Mouse (Mus musculus) frontal cortex, postnatal 25 days (tissue): ENCODE data around the gene Ripk1.
"Not testable (repeated sequence)": the region's sequence is repeated elsewhere in the genome, so short reads cannot be mapped to it uniquely, and the experiment has no call there.

Source experiments
- DNase-seq, 2 experiments: peaks; one replicate each; pipeline ENCODE4 v3.0.0; 2022; ENCODE audit warnings: low spot score in 2 of 2

The Ripk1 gene

DNA sequence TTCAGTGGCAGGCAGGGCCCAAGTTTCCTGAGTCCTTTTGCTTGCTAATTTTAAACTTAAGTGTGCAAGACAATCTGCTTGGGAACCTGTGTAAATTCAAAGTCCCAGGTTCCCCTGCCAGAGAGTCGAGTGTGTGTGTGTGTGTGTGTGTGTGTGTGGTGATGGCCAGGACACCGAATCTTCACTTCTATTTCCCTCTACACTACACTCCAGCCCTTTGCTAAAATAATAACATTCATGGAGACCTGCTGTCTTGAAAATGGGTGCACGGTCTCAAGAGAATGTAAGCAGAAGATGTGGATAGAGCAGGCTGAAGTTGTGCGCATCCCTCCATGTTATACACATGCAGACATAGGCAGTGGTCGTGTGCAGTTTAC lies 35.9 kb downstream of the Ripk1 start:
- DNase-seq = no peak

DNA sequence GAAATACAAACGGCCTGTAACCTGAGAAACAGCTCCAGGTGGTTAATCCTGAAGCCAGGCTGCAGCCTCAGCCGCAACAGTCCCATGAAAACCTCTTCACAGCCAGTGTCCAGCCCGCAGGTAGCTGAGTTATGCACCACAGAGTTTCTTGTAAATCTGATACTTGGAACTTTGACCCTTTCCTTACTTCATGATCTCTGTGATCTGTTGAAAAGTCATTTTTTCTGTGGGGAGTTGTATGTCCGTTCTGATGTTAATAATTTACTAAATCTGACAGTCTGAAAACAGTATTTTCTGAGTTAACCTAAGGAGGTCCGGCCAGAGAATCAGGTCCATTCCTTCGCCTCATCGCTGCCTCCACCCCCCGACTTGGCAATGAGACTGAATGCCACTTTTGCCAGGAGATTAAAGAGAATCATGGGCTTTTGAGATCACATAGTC lies 36.8 kb downstream of the Ripk1 start:
- DNase-seq = no peak

DNA sequence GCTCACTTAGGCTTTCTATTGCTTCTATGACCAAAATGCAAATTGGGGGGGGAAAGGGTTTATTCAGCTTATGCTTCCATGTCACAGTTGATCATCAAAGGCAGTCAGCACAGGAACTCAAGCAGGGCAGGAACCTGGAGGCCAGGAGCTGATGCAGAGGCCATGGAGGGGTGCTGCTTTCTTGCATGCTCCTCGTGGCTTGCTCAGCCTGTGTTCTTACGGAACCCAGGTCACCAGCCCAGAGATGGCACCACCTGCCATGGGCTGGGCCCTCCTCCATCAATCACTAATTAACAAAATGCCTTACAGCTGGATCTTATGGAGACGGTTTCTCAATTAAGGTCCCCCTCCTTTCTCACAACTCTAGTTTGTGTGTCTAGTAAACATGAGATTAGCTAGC lies 37.9 kb downstream of the Ripk1 start:
- DNase-seq = no peak

DNA sequence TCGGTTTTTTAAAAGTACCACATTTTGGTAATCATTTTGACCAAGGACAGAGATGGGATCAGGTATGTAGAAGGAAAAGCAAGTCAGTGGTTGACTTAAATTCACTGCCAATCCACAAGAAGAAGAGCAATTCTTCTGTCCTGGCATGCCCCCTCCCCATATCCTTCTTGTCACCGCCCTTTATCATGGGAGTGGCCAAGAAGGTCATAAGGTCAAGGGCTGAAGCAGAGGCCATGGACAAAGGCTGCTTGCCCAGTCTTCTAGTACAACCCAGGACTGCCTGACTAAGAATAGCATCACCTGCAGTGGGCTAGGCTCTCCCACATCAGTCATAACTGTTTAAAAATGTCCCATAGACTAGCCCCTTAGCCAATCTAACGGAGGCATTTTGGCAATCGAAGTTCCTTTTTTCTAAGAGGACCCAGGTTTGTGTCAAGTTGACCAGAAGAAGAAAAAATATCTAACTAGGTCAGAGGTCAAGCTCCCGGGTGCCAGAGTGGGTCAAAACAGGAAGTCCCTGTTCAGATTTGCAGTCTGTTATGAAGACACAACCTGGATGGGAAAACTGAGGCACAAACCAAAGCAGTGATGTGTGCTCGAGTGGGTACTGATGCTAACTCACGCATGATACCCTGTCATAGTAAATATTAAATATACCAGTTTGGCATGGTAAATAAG lies 41.7 kb downstream of the Ripk1 start:
- no peak for DNase-seq

DNA sequence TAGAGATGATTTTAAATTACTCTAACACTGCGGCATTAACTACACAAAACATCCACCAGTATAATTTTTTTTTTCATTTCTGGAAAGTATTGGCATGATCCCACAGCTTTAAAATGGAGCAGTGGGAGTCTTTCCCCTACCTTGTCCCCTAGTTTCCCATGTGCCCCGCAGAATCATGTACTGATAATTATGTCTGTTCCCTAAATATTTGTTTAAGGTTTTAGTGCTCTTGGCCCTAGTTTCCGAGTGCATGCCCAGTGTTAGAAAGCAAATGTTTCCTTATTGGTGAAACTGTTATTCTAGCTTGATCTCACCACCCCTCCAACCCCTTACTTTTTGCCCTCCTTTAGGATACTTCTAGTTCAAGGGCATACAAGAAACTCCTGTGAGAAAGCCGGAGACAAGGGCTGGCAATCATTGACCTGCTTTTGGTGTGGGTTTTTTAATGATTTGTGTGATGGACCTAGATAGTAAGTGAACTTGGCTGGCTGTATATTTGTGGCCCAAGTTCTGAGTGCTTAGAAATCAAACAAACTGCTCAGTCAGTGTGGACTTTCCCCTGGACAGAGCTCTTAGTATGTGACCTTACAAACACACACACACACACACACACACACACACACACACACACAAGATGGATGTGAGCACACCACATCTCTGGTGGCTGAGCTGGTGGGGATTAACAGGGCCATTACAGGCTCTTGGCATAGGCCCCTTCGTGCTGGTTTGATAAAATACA lies 43.5 kb downstream of the Ripk1 start:
- DNase-seq = no peak

DNA sequence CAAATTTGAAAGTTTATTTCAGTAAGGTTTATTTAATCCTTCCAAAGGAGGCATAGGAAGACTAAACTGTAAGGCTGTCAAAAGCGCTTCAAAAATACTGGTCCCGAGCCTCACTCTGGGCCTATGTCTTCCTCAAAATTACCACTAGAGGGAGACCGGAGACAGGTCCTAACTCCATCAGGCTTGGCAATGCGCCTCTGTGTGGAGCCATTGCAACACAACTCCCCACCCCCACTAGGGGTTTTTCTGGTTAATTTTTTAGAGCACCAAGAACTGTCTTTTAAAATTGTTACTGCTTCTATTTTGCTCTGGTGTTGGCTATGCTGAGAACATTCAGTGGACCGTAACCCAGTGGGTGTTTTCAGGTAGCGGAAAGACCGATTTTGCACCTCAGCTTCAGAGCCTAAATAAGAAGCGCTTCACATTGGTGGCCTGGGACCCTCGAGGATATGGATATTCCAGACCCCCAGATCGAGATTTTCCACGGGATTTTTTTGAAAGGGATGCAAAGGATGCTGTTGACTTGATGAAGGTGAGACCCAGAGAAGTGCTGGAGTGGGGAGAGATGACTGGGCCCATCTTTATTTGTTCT lies 44.4 kb downstream of the Ripk1 start:
- peak; percentile 45 to 46 for DNase-seq

DNA sequence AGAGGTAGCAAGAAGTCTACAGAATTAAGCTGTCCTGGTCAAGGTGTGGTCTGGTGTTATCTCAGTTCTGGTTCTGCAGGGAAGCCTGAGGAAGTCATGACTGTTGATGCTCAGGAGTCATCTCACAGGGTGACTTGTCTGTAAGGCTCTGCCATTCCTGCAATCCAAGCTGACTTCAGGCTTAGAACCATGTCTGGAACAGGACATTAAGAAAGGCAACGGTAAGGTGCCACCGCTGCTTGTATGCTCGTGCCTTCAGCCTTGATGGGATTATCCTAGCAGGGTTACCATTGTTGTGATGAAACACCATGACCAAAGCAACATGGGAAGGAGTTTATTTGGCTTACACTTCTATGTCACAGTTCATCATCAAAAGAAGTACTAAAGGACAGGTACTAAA lies 45.4 kb downstream of the Ripk1 start:
- no peak for DNase-seq

DNA sequence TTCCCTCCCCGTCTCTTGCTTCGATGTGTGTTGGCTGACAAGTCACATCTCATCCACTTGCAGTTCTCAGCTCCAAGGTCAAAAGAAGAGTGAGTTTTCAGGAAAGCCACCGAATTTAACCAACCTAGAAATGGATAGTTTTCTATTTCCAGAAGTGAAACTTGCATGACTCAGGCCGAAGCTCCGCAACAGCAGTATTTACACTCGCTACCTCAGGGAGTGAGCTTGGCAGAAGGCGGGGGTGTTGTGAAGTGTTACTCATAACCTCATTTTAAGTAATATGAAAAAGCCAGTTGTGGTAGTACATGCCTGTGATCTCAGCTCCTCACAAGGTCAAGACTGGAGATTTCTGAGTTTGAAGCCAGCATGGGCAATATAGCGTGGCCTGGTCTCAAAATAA lies 48.3 kb downstream of the Ripk1 start:
- no peak for DNase-seq

DNA sequence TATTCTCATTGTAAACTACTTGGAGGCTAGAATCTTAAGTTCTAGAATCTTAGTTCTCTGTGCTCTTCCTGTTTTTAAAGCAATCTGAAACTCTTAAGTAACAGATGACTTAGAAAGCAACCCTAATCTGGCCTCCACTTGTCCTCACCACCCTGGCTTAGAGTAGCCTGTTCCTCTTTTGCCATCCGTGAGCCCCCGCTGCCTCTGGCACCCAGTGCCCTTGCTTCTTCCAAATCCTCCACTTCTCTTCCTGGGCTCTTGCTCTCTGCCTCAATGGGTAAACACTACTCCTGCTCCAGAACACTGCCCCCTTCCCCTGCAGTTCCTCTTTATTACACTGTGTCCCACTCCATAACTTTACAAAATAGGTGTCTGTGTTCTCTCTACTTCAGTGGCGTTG lies 49.5 kb downstream of the Ripk1 start:
- no peak for DNase-seq

DNA sequence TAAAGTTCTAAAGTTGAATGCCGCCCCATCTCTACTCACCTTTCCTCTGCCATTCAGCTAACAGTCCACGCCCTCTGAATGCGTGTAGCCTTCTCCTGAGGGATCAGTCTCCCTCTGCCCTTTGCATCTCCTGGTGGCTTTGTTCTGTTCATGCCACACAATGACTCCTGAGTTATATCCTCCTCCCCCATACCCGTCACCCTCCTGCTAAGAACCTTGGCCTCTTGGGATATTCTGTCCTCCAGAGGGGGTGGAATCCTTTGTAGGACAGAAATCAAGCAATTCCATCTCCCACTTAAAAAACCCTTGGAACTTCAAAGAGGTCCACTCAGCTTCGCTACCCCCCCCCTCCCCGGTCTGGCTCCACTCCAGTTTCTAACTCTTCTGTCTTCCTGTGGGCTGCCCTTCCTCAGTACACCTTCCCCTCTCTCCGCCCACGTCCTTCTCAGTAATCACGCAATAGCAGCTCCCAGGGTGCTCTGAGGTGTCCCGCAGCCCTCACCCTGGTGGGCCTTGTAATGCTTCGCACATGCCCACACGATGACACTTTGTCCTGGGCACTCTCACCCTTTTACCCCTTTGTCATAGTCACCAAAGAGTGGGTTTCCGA lies 51.6 kb downstream of the Ripk1 start:
- no peak for DNase-seq

DNA sequence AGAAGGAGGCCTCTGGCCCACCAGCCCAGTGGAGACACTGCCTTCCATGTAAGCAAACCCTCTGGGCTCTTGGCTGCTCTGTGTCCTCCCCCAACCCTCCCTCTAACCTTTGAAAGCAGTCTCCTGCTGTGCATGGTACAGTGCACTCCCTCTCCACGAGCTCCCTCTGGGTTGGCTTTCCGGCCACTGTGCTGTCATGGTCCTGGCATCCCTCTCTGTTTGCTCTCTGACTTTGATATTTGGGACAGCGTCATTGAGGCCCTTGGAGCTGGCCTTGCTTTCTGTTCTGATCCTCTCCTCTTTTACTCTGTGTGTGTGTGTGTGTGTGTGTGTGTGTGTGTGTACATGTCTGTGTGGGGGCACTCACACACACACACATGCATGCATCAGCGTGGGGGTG lies 52.2 kb downstream of the Ripk1 start:
- no peak for DNase-seq

DNA sequence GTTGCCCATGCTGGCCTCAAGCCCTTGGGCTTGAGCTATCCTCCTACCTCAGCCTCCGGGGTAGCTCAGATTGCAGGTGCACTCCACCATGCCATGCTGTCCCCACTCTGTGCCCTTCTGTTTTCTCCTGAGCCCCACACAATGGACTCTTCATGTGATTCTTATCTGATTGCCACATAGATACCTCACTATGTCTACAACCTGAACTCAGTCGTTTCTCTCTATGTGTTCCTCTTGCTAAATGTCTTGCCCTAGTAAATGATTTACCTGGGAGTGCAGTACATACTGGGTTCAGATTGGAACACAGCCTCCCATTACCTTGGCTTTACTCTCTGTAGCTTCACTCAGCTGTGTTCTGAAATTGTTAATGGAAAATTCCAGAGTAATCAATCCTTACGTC lies 52.8 kb downstream of the Ripk1 start:
- no peak for DNase-seq

DNA sequence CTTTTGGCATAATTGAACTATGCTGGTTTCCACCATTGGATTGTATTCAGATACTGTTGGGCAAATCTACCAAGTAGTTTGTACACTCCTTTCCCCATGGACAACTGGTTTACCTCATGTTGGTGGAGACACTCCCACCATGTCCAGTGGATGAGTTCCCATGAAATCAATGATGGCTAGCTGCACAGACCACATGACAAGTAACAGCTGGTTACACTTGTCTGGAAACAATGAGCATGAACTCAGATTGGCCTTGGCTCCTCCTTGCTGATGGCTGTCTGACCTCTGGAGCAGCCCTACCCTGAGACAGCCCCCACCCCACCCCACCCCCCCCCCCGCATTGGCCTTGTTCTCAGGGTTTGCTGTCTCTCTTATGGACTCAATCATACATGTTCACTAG lies 55.1 kb downstream of the Ripk1 start:
- DNase-seq = no peak

DNA sequence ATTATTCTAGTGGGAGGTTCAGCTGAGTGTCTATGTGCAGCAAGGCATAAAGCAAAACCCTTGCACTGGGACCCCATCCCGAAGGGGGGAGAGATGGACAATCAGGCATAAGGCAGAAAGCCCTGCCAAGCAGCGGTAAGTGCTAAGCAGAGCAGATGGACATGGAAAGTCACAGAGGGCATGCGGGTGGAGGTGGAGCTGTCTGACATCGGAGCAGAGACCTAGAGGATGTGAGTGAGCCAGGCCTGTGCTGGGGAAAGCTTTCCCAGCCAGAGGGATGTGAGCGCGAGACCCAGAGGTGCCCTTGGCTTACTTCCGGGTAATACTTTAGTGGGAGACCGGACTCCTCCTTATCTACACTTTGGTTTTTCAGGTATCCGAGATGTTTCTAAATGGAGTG lies 57.9 kb downstream of the Ripk1 start:
- DNase-seq = no peak

DNA sequence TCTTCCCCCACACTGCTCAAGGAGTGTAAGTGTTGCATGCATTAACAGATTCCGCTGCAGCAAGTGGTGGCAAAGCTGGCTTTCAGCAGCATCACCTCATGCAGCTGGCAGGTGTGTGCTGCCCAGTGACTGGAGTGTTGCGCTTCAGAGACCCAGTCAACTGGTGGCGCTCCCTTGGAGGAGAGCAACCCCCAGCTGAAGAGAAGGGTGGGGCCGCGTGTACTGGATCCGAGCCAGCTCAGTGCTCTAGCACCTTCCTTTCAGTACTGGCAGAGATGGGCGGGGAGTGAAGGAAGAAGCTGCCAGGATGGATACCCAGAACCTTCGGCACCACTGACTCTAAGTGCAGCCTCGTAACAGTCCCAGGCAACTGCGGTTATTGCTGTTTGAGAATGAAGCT lies 60.3 kb downstream of the Ripk1 start:
- DNase-seq = no peak

DNA sequence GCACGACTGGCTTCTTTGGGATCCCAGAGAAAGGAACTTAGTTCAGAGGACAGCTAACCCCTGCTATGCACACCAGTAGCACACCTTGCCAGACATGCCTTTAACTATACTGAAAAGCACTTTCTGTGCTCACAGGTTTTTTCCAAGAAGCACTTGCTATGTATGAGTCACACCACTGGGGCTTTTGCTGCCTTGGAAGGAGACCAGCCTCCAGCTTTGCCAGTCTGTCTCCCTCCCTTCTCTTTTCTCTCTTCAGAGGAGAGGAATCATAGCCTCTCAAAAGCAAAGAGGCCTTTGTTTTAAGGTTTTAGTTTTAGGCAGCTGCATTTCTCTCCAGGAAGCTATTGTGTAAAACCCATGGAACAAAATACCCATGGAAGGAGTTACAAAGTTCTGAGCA lies 64.2 kb downstream of the Ripk1 start:
- DNase-seq = no peak

DNA sequence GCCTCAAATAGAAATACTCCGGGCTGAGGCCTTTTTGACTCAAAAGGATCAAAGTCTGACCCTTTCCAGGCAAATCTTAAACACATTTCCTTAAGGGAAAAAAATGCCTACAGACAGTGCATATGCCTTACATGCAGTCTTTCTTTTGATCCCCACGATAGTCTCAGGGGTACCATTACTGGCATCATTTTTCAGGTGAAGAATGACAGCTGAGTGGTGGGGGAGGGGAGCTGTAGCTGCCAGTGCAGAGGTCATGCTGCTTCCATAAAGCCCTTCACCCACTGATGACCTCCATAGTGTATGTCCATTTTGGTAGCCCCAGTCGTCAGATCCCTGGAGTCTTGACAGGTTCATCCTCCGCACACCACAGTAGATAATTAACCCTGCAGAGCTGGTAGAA lies 68.1 kb downstream of the Ripk1 start:
- DNase-seq = no peak

DNA sequence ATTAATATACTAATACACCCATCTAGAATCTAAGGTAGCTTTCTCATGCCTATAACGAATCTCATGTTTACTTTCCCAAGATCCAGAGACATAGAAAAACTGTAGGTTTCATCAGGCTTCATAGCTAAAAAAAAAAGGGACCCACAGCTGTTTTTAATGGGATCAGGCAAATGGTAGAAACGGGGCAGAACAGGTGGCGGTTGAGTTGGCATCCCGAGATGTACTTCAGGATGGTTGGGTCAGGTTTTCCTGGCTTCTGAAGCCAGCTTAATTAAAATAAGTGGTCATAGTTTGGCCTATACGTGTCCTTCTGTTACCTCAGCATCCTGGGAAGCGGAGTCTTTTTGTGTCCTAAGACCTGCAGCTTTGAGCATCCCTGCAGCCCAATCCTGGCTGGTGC lies 69.7 kb downstream of the Ripk1 start:
- DNase-seq = no peak

DNA sequence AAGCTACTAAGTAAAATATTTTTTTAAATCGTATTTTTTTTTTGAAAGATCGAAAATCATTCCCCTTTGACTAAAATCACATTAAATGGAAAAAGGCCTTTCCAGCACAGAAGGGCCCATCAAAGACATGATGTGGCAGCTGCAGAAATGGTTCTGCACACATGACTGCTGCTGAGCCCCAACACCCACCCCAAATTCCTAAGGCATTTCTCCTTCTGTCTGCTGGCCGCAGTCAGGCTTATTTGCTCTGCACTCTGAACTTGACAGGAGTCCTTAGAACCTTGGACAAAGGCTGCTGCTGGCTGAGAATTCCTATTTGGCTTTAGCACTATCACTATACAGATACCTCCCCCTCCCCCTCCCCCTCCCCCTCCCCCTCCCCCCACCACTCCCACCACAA lies 70.7 kb downstream of the Ripk1 start:
- DNase-seq = no peak

DNA sequence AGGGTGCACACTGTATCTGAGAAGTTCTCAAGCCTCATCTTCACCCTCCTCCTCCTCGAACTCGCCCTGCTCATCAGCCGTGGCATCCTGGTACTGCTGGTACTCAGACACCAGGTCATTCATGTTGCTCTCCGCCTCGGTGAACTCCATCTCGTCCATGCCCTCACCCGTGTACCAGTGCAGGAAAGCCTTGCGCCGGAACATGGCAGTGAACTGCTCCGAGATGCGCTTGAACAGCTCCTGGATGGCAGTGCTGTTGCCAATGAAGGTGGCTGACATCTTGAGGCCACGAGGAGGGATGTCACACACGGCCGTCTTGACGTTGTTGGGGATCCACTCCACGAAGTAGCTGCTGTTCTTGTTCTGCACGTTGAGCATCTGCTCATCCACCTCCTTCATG lies 72.3 kb downstream of the Ripk1 start:
- DNase-seq = not testable (repeated sequence)

DNA sequence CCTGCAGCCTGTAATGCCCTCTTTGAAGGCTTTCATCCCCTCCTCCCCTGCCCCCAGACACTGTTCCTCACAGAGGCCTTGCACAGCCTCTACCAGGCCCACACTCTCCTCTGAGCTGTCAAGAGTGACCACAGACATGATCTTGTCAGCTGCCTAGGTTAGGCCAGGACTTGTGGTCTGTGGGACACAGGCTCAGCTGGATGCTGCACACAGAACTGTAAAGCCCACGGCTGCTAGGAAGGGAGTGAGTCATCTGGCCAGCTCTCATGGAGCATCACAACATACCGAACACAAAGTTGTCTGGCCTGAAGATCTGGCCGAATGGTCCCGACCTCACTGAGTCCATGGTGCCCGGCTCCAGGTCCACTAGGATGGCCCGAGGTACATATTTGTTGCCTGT lies 73.7 kb downstream of the Ripk1 start:
- not testable (repeated sequence) for DNase-seq

DNA sequence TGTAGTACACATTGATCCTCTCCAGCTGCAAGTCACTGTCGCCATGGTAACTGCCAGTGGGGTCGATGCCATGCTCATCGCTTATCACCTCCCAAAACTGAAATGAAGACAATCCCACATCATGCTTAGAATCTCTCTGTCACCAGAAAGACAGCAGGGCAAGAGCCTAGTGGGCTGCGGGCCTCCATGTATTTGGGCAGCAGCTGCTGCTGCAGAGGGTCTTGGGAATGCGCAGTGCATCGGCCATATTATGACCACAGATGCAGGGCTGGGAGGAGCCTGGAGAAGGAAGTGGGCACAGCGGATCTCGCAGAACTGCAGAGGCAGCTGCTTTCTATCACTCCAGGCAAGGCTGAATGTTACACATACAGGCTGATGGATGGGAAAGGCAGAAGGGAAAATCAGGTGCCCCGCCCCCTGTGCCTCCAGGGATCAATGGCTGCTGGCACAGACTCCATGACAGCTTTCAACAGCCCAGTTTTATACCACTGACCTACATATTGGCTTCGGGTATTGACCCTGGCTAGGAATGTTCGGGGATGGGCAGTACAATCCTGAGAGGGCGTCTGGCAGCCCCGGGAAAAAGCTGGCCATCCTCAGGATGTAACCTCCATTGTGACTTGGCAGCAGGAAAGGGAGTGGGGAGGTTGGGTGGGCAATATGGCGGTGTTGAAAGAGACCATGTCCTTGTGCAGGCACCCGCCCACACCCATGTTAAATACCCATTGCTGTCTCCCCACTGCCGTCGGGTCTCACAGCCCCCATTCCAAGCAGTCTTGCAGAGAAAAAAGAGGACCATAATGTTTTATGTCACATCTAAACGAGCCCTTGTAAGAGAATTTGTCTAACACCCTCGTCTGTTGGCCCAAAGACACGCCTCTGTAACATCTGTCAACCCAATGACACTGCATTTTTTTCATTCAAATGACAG lies 74.7 kb downstream of the Ripk1 start:
- peak in 1 of 2 experiments; percentile 41 for DNase-seq
